Mouse (Mus musculus) embryonic facial prominence, embryonic 10.5 days (tissue): ENCODE results near the gene Coq4. TPM values are rescaled to one million over a fixed set of nuclear protein-coding genes. Genes with fewer than 3 reads are reported as not detected.
A peak's percentile ranks its signal among the peaks of the same experiment; 100 is the strongest.

Source experiments
- DNase-seq: peaks from one replicate; pipeline ENCODE4 v3.0.0-alpha.2; 2017; ENCODE audit warnings: low spot score
- H3K27ac ChIP-seq: fragments of 300-500 bp; sonication (generic); replicated peaks from 2 replicates; pipeline ENCODE4 v1.5.1; 2016; ENCODE audit warnings: mild to moderate bottlenecking
- H3K27me3 ChIP-seq: fragments of 300-500 bp; sonication (generic); replicated peaks from 2 replicates; pipeline ENCODE4 v1.6.1; 2016; ENCODE audit warnings: low read depth, mild to moderate bottlenecking; ENCODE audit not compliant: poor library complexity, severe bottlenecking
- H3K36me3 ChIP-seq: fragments of 300-500 bp; sonication (generic); replicated peaks from 2 replicates; pipeline ENCODE4 v1.6.1; 2016; ENCODE audit warnings: mild to moderate bottlenecking, moderate library complexity
- H3K4me1 ChIP-seq: fragments of 300-500 bp; sonication (generic); 2 replicates; pipeline ENCODE4 v1.6.1; 2016
- H3K4me3 ChIP-seq: fragments of 300-500 bp; sonication (generic); 2 replicates; pipeline ENCODE4 v1.5.1; 2016; ENCODE audit warnings: mild to moderate bottlenecking, moderate library complexity
- H3K9me3 ChIP-seq: fragments of 300-500 bp; sonication (generic); 2 replicates; pipeline ENCODE4 v1.6.1; 2016; ENCODE audit warnings: mild to moderate bottlenecking
- WGBS: fragments of 180-500 bp; shearing (Covaris S2); methylation state at CpG from one replicate; pipeline ENCODE4 v1.1.7; 2016; 5-methylcytosine and 5-hydroxymethylcytosine counted together
- polyA plus RNA-seq: library from polyadenylated mRNA; unstranded; fragments of >200 nt; fragmentation: Nextera tagmentation; extraction: Ambion mirVana; gene quantifications from 2 replicates; pipeline ENCODE4 v1.2.1, GENCODE M21; 2016

The Coq4 gene
- polyA plus RNA-seq = 45.0 and 50.5 TPM in 2 replicates

- Histone ChIP-seq H3K36me3 (peaks cover 69% of the 10 kb centered on the region), H3K4me3 (peak within 1 kb of the TSS; percentile 75), H3K27ac (peak within 1 kb of the TSS; percentile 84), H3K4me1 (peaks cover 23% of the 10 kb centered on the region), H3K27me3 (no peaks in the 10 kb centered on the region), H3K9me3 (peaks cover 2% of the 10 kb centered on the region; the same call in 1 of the 2 replicates)
- DNase-seq = peak; percentile 91
- 2% methylated on average over 31 of the region's 31 CpGs for WGBS
These were observed at the start of gene Coq4 for GRCm38 (mm10) chr2:29787104-29787917. Gene Coq4 (plus strand): TSS chr2:29787493.

- no peak for DNase-seq
- 64% methylated on average over 4 of the region's 4 CpGs for WGBS
- H3K27me3 ChIP-seq = no peaks in the 10 kb centered on the region
- H3K36me3 ChIP-seq = peaks cover 69% of the 10 kb centered on the region
- H3K9me3 ChIP-seq = no peaks in the 10 kb centered on the region
- H3K4me1 ChIP-seq = no peaks in the 10 kb centered on the region
- no peak overlapping the region for H3K27ac ChIP-seq
- H3K4me3 ChIP-seq = no peak overlapping the region
These were observed 48.5 kb upstream of the Coq4 start for GRCm38 (mm10) chr2:29738799-29739198.

DNA sequence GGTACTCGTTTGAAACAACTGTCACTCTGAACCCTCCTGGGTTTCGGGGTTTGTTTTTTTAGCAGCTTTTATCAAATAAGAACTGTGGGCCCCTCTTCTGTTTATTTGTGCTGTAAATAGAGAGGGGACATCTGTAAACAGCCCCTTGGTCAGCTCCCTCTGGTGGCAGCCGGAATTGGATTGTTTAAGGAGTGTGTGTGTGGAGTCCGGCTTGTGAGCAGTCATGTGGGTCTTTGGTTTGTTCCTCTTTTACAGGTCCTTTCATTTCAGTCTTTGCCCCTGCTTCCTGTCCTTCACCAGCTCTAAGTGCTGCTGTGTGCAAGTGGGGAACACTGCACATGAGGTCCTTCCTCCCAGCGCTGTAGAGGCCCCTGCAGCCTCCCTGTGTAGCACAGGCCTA is 47.9 kb upstream of the Coq4 start:
- H3K27me3 ChIP-seq = no peaks in the 10 kb centered on the region
- H3K4me1 ChIP-seq = no peaks in the 10 kb centered on the region
- H3K4me3 ChIP-seq = no peak overlapping the region
- H3K27ac ChIP-seq = no peak overlapping the region
- no peaks in the 10 kb centered on the region for H3K9me3 ChIP-seq
- no peak for DNase-seq
- H3K36me3 ChIP-seq = peaks cover 63% of the 10 kb centered on the region
- WGBS = 74% methylated on average over 5 of the region's 5 CpGs

DNA sequence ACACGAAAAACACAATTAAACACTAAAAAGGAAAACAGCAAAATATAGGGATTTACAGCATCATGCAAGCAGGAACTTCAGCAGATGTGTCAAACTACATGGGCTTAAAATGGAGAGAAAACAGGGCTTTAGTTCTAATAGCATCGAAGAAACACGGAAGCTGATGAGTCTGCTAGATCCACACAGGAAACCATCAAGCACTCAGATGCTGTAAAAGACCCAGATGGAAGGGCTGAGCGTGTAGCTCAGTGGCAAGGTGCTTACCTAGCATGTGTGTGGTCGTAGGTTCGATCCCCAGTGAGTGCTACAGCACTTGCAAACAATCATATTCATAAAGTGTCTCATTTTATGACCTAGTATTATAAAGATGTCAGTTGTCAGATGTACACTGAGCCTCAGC is 46.1 kb upstream of the Coq4 start:
- WGBS = 93% methylated on average over 6 of the region's 6 CpGs
- H3K27ac ChIP-seq = no peak overlapping the region
- H3K4me3 ChIP-seq = no peak overlapping the region
- peaks cover 16% of the 10 kb centered on the region for H3K27me3 ChIP-seq
- no peaks in the 10 kb centered on the region for H3K4me1 ChIP-seq
- H3K36me3 ChIP-seq = peaks cover 45% of the 10 kb centered on the region
- no peak for DNase-seq
- H3K9me3 ChIP-seq = no peaks in the 10 kb centered on the region

DNA sequence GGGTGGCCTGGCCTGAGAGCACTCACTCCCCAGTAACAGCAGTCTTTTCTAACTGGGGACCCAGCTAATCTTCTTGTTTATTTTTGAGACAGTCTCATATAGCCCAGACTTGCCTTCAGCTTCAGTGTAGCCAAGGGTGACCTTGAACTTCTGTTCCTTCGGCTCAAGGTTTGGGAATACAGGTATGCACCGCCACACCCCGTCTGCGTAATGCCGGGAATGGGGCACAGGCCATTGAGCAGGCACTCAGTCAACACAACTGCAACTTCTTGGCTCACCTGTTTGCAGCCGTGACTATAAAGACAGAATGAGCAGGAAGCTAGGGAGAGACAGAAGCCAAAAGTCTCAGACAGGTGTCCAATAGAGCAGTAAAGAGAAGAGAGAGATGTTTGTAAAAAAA is 43.0 kb upstream of the Coq4 start:
- no peak overlapping the region for H3K27ac ChIP-seq
- H3K4me3 ChIP-seq = no peak overlapping the region
- no peaks in the 10 kb centered on the region for H3K9me3 ChIP-seq
- DNase-seq = no peak
- peaks cover 14% of the 10 kb centered on the region for H3K36me3 ChIP-seq
- H3K4me1 ChIP-seq = peaks cover 8% of the 10 kb centered on the region
- H3K27me3 ChIP-seq = peaks cover 47% of the 10 kb centered on the region
- 91% methylated on average over 6 of the region's 6 CpGs for WGBS

DNA sequence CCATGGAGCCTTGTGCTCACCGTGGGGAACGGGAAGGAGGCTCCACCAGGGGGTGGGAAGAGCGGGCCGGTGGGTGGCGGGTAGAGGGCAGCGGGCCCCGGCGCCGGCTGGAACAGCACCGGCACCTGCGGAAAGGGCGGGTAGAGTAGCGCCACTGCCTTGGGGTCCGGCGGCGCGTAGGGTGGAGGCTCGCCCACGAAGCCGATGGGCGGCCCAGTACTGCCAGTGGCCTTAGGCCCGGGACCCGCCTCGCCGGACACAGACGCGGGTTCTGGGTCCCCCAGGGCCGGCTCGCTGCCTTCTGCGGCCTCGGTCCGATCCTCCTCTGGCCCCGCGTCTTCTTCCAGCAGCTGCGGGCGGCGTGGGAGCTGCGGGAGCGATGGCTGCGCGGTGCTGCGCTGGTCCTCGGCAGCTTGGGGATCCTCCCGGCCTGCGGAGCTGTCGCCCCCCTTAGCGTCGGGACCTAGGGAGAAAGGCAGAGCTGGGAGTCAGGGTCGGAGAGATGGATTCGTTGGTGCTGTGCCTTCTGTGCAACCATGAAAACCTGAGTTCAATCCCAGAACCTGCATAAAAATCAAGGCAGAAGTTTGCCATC is 40.0 kb upstream of the Coq4 start:
- peak; percentile 27 for DNase-seq
- H3K9me3 ChIP-seq = 0 out of 2 replicates have a peak, but pooled peaks cover under 1% of the 10 kb centered on the region
- peak overlapping the region; percentile 70 for H3K27ac ChIP-seq
- whole genome bisulfite sequencing = 4% methylated on average over 50 of the region's 50 CpGs
- H3K4me1 ChIP-seq = peaks cover 25% of the 10 kb centered on the region
- peaks cover 77% of the 10 kb centered on the region for H3K27me3 ChIP-seq
- H3K4me3 ChIP-seq = peak overlapping the region; percentile 56
- H3K36me3 ChIP-seq = no peaks in the 10 kb centered on the region

GRCm38 (mm10) chr2:29747852-29748251 is 39.4 kb upstream of the Coq4 start:
- peak; percentile 43 for DNase-seq
- Histone ChIP-seq H3K9me3 (0 out of 2 replicates have a peak, but pooled peaks cover 4% of the 10 kb centered on the region), H3K27ac (no peak overlapping the region), H3K4me1 (peaks cover 25% of the 10 kb centered on the region), H3K4me3 (no peak overlapping the region; the same call in 1 of the 2 replicates), H3K36me3 (no peaks in the 10 kb centered on the region), H3K27me3 (peaks cover 83% of the 10 kb centered on the region)
- WGBS = 58% methylated on average over 5 of the region's 5 CpGs

DNA sequence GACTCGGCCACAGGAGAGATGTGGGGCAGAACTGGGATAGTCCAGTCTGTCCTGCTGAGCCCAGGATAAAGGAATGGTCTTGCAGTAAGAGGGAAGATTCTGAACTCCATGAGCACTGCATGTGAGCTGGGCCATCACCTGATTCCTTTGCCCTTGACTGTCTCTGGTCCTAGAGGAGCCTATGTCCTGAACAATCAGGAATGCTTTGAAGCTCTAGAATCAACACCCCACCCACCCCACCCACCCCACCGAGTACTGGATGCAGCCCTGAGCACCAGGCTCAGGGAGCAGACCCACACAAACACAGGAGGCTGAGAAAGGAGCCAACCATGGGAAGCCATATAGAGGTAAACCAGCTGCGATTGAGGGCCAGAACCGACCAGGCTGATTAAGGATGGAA is 38.8 kb upstream of the Coq4 start:
- Histone ChIP-seq H3K36me3 (no peaks in the 10 kb centered on the region), H3K4me3 (no peak overlapping the region), H3K4me1 (peaks cover 25% of the 10 kb centered on the region), H3K9me3 (0 out of 2 replicates have a peak, but pooled peaks cover 4% of the 10 kb centered on the region), H3K27me3 (peaks cover 89% of the 10 kb centered on the region), H3K27ac (no peak overlapping the region)
- WGBS = 85% methylated on average over 4 of the region's 4 CpGs
- no peak for DNase-seq

DNA sequence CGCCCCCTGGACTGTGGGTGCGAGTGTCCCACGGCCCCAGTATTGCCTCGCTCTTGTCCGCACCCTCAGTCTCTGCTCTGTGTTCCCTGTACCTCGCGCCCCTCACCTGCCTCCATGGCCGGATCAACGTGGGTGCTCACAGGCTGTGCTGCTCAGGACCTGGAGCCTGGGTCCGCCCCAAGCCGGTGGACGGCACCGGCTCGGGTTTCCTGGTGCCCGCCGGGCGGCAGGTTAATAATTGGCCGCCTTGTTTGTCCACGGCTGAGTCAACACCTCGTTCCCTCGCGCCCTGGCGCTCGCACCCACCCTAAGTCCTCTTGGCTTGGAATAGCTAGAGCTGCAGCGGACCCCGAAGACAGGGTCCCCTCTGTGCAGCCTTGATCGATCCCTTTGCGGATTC is 35.8 kb upstream of the Coq4 start, which contains the start of gene Gm13420:
Gene Gm13420, minus strand, starts transcription at position 189 of the 400 bp plus-strand sequence.
- H3K4me3 ChIP-seq = peak within 1 kb of the TSS; percentile 34
- peaks cover 71% of the 10 kb centered on the region for H3K27me3 ChIP-seq
- H3K27ac ChIP-seq = no peak within 1 kb of the TSS

GRCm38 (mm10) chr2:29752397-29752796 is 34.9 kb upstream of the Coq4 start:
- WGBS = 86% methylated on average over 5 of the region's 5 CpGs
- Histone ChIP-seq H3K27me3 (peaks cover 63% of the 10 kb centered on the region), H3K4me3 (no peak overlapping the region), H3K27ac (no peak overlapping the region), H3K9me3 (0 out of 2 replicates have a peak, but pooled peaks cover 4% of the 10 kb centered on the region), H3K4me1 (peaks cover 20% of the 10 kb centered on the region), H3K36me3 (no peaks in the 10 kb centered on the region)
- DNase-seq = no peak

More for the DNA sequence above, 35.8 kb upstream of the Coq4 start, which contains the start of gene Gm13420:
- peak; percentile 32 for DNase-seq
- Histone ChIP-seq H3K9me3 (0 out of 2 replicates have a peak, but pooled peaks cover 4% of the 10 kb centered on the region), H3K4me1 (peaks cover 25% of the 10 kb centered on the region), H3K36me3 (no peaks in the 10 kb centered on the region)
- 4% methylated on average over 28 of the region's 28 CpGs for WGBS

GRCm38 (mm10) chr2:29755693-29756092 is 31.6 kb upstream of the Coq4 start:
- DNase-seq = no peak
- H3K4me1 ChIP-seq = peaks cover 12% of the 10 kb centered on the region
- no peak overlapping the region for H3K4me3 ChIP-seq

DNA sequence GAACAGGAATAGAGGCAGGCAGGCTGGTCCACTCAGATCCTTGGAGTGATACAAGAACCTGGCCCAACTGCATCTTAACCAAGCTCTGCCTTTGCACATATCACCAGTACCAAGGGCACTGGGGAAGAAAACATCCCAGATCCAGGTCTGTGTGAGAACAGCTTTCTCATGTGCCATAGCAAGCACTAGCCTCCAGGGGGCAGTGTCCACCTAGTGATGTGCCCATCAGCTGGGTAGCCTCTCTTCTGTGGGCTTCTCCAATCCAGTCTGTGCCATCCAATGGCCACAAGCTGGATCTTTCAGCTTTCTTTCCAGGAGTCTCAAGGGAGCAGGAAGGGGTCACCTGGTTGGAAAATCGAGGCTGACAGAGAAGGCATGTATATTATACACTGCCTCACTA is 22.5 kb upstream of the Coq4 start:
- Histone ChIP-seq H3K36me3 (no peaks in the 10 kb centered on the region), H3K27me3 (no peaks in the 10 kb centered on the region), H3K4me3 (no peak overlapping the region), H3K9me3 (no peaks in the 10 kb centered on the region), H3K4me1 (no peaks in the 10 kb centered on the region), H3K27ac (no peak overlapping the region)
- peak; percentile 76 for DNase-seq
- WGBS = 4% methylated on average over 1 of the region's 1 CpGs

More at GRCm38 (mm10) chr2:29755693-29756092, 31.6 kb upstream of the Coq4 start:
- H3K27ac ChIP-seq = no peak overlapping the region
- H3K36me3 ChIP-seq = no peaks in the 10 kb centered on the region
- 0 out of 2 replicates have a peak, but pooled peaks cover 4% of the 10 kb centered on the region for H3K9me3 ChIP-seq
- peaks cover 33% of the 10 kb centered on the region for H3K27me3 ChIP-seq
